Mouse (Mus musculus): Measurements from ENCODE around the gene Grhl1. TPM values are rescaled to one million over a fixed set of nuclear protein-coding genes. Genes with fewer than 3 reads are reported as not detected.
A peak's percentile ranks its signal among the peaks of the same experiment; 100 is the strongest.
"Not testable (repeated sequence)": the region's sequence is repeated elsewhere in the genome, so short reads cannot be mapped to it uniquely, and the experiment has no call there.

Gene Grhl1
- under 1 TPM; 0.32 to 0.87 (median 0.75) TPM for total RNA-seq (2022)

DNA sequence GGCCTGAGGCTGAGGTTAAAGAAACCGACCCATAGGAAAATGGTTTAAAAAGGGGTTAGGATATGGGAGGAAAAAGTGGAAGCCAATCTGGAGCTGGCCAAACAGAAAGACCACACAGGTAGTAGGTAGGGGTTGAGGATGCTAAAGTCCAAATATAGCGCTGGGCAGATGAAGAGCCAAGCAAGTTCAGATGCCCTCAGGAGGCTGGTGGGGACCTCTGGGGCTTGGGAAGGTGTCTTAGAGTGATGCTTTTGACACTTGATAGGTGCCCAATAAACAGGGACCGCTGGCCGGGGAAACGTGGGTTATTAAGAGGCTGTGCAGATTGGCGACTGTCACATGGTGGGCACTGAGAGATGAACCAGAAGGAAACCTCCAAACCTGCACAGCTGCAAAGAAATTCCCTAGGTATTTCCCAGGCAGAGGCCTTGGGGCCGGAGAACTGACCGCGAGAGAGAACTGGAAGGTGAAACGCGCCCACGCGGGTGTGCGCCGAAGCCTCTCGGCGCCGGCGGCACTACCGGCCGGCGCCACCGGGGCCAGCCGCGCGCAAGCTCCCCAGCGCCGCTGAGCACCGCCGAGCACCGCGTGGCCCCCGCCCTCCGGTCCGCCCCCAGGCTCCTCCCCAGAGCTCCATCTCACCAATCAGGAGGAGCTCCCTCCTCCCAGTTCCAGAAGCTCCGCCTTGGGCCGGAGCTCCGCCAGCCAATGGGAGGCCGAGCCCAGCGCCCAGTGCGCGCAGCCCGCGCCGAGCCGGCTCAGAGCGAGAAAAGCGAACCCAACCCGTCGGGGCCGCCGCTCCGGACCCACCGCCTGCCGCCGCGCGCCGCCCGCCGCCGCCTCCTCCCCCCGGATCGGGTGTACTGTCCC lies at the start of gene Grhl1:
Gene Grhl1, plus strand, starts transcription at position 761 of the 870 bp plus-strand sequence.
- peak; percentile 93 for DNase-seq (ENCODE audit: low spot score)

DNA sequence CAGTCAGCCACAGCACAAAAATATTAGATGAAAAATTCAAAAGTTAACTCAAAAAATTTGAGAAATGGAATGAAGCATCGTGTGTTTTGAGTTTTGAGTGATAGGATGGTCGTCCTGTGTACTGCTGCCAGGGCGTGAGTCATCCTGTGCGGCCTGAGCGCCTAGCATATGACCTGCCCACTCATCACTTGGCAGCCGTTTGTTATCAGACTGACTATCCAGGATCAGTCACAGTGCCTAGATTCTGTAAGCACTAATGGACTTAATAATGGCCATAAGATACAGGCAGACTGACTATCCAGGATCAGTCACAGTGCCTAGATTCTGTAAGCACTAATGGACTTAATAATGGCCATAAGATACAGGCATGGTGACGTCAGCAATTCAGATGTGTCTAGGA lies 47.0 kb upstream of the Grhl1 start:
- not testable (repeated sequence) for DNase-seq (ENCODE audit: low spot score)

DNA sequence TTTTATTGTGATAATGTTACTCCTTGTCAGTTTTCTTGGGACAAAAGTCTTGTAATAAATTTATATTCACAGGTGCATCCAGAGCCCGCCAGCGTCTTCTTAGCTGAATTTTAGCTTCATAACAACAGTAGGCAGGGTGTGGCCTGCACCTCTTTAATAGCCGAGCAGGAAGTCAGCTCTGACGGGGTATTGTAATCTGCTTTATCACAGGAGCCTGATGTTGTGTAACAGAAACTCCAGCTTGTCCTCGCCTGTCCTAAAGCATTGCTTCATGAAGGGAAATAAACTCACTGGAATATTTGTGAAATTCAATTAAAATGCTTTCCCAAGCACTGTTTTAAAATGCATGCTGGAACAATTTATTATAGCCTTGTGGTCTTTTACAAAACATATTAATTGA lies 35.7 kb upstream of the Grhl1 start:
- DNase-seq (ENCODE audit: low spot score) = peak; percentile 13

DNA sequence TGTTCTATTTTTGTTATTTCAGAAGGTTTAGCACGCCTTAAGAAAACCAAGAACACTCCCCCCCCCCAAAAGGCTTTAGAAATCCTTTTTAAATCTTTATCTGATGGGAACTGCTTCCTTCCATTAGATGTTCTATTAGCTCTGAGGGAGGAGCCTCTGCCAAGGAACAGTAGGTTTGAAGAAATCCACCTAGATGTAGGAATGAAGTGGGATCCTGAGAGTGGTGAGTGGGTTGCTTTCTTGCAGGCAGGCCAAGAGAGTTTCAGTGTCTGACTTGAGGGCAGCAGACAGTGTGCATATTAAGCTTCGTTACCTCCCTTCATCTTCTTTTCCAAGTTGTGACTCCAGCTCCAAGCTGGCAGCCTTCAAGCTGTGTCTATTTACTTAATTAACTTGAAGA lies 34.9 kb upstream of the Grhl1 start:
- DNase-seq (ENCODE audit: low spot score) = no peak

DNA sequence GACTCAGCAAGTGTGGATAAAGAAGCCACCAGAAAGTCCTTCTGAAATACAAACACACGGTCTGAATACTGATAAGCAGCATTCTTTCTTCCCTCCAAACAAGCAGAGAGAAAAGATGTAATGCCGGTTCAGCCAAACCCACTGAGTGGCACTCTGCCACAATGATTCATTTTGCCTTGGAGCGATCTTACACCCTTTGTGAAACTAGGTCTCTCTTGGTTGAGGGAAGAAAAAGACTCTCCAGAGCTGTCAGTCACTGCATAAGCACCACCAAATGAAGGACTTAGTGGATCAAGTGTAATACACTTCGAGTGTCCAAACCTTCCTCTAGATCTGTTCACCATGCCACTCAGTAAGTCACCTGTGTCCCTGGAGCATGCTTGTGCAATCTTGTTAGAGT lies 34.1 kb upstream of the Grhl1 start:
- DNase-seq (ENCODE audit: low spot score) = peak; percentile 4

DNA sequence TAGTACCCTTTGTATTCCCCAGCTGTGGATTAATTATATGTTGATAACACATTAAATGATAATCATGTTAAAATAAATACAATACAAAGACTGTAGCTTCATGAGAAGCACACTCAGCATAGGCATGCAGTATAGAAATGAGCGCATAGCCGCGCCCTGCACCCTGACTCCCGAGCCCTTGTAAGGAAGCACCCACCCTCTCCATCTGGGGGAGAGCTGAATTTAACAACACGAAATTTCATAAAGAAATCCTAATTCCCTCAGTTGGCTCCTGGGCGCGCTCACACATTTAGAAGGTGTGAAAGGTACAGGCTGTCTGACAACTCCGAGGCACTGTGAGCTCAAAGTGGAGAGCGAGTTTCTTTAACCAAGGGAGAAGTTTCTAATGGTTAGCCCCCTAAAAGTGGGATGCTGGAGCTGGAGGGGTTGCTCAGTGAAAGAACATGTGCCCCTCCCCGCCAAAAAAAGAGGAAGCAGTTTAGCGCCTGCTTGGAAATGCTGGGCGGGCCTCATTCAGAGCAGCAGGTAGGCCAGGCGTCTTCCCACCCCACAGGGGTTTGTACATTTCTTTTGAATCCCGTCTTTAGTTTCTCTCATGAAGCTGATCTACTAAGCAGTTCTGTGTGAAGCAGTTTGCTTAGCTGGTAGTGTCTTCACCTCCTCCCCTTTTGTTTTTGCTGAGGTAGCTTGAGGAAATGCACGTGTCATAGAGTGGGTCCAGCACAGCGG lies 30.5 kb upstream of the Grhl1 start:
- no peak for DNase-seq (ENCODE audit: low spot score)

DNA sequence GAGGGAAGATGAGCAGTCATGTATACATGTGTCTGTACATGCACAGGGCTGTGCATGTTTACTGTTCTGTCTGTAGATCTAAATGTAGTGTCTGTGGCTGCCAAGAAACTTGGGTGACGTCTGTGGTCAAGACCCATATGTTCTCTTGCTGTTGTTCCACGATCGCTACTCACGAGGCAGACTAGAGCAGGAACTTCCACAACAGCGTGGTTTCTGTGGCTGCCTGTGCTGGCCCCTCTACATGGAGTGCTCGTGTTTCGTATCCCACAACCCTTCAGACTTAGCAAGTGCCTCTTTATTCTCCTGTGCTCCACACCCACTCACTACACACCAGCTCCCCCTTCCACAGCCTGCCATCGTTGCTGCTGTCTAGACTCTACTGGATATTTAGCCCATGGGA lies 24.4 kb upstream of the Grhl1 start:
- DNase-seq (ENCODE audit: low spot score) = no peak

DNA sequence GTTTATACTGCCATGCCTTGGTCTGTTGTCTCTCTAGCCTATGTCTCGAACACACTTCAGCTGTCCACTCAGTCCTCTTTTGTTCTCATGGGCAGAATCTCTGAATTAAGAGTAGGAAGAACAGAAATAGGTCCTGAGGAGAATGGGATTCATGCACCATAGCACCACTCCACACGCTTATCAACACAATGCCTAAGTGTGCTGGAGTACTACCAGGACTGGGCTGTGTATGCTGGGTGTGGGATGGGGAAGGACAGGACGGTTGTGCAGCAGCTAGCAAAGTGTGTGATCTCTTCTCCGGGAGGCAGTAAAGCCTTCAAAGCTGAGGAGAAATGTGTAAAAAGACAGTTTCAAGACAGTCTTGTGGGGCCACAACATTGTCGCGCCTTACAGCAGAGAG lies 23.2 kb upstream of the Grhl1 start:
- DNase-seq (ENCODE audit: low spot score) = no peak

DNA sequence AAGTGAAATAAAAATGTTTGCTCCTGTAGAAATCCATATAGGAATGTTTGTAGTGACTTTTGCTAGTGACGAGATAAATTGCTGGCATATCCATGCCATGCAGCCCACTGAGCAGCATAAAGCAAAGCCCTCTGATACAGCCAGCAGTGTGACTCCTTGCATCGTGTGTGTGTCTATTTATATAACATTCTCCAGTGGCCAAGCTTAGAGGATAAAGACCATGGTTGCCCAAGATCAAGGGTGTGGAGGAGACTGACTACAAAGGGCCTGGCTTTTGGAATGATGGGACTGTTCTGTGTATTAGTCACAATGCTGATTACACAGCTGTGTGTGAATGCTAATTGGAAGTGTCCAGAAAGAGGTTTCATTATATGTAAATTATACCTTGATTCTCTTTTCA lies 19.6 kb upstream of the Grhl1 start:
- peak; percentile 19 for DNase-seq (ENCODE audit: low spot score)

DNA sequence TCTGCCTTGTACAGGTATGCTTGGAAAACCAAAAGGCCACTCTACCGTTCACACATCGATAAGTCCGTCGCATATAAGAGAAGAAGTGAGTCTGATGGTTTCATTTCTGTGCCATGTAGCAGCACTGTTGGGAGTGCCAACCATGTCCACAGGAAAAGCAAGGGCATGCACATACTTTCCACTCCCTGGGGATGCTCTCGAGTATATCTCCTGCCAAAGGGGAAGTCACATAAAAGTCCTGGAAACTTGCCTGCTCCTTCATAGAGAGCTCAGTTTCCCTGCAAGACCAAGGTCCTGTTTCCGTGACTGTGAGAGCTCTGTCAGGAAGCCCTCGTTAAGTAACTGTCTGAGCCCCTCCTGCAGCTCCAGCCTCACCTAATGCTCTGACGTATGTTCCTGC lies 16.1 kb upstream of the Grhl1 start:
- no peak for DNase-seq (ENCODE audit: low spot score)

DNA sequence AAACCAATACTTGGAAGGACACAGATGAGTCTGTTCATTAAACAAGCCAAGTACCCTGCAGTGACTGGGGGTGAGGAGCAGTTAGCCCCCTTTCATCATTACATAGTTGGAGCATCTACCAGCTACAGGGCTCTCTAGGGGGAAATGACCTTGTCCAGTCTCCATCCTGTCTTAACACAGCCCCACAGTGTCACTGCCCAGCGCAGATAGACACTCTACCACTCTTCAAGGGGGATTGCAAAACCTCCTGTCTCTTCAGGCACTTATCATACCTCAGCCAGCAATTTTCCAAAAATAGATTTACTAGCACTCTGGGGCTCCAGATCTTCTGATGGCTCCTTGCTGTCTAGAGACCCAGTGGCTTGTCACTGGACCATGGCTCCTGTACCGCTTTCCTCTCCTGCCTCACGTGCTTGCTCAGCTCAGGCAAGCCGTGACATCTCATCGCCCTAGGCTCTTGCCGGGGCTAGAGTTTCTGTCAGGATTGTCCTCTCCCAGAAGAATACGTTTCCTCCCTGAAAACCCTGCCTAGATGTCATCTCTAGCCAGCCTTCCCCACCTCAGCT lies 8.6 kb upstream of the Grhl1 start:
- no peak for DNase-seq (ENCODE audit: low spot score)

DNA sequence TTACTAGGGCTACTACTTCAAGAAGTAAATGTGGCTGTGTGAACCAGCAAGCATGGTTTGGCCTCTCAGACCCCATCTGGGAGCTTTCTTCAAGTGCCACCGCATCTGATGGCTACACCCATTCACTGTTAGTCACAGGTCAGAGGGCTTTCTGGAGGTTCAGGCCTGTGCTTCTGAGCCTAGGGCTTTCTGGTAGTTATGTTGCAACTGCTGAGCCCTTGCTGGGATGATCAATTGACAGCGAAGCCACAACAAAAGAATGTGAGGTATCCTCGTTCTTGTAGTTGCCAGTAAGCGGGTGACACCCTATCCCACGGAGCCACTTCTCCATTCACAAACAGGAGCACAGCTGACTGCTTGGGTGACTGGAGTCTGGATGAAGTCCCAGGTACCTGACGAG lies 6.8 kb upstream of the Grhl1 start:
- DNase-seq (ENCODE audit: low spot score) = no peak

DNA sequence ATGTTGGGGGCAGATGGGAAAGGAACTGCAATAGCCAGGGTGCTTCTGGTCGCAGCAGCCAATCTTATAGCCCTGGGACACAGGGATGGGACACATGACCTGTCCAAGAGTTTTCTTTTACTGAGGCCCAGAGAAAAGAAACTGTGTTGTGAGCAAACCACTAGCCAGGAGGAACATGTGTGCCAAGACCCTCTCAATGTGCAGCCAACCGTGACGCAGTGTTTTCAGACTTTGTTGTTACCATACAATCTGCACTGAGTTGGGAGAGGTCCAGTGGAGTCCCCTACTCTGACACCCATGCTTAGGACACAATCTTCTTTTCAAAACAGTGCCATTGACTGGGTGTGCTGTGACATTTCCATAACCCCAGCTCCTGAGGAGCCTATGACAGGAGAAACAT lies 4.5 kb upstream of the Grhl1 start:
- no peak for DNase-seq (ENCODE audit: low spot score)

DNA sequence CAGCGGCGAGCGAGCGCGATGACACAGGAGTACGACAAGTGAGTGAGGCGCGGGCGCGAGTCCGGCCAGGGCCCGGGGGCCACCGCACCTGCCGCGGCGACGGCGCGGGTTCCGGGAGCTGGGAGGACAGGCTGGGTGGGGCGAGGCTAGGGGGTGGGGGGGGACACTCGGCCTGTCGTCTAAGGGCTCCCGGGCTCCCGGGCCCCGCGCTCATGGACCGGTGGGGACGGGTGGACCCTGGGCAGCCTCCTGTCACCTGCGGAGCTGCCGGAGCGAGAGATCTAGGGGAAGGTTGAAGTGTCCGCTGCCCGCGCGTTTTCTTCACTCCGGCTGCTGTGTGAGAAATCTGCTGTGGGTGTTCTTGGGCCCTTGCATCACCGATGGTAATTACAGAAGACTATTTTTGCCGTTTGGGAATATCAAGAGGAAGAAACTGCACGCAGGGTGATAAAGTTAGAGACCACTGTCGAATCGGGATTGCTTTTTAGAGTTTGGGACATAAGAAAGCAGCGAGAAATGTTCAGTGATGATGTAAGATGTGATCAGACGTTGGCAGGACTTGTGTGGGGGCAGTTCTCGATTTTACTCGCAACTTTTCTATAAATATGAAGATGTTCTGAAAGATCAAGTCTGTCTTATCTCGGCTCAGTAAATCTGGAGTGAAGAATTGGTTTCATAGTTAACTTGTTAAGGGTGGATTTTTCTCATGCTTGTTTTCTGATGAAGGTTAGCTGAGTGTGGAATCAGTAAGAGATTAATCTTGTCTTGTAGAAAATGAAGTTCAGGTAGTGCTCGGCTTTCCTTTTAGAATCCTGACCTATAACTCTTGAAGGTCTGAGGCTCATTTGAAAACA lies 565 bp downstream of the Grhl1 start:
- no peak for DNase-seq (ENCODE audit: low spot score)

DNA sequence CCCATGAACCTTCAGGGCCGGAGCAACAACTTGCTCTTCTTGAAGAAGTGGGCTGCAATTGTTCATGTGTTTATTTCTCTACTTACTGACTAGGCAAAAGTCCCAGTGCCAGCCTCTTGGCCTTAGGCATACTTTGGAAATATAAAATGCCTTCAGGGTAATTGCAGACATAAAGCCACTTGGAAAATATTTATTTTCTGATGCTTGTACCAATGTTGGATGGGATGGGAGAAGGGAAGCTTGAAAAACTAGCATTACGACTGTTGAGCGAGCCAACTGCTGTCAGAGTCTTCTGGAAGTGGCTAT lies 1.1 kb downstream of the Grhl1 start:
- no peak for DNase-seq (ENCODE audit: low spot score)

DNA sequence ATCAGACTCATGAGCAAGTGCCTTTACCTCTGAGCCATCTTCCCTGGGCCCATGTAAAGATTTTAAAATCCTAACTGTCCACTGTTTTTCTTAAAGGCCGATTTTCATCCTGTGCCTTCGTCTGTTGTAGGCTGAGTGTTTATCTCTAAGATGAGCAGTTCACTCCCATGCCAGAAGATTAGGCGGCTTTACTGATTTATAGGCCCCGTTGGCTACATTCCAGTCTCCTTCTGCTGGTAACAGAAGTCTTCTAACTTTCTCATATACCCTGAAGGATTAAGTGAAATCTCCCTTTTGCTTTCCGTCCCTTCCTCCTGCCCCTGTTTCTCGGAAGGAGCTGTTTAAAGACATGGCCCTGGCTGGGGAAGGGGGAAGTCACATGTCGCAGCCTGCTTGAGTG lies 2.8 kb downstream of the Grhl1 start:
- no peak for DNase-seq (ENCODE audit: low spot score)

DNA sequence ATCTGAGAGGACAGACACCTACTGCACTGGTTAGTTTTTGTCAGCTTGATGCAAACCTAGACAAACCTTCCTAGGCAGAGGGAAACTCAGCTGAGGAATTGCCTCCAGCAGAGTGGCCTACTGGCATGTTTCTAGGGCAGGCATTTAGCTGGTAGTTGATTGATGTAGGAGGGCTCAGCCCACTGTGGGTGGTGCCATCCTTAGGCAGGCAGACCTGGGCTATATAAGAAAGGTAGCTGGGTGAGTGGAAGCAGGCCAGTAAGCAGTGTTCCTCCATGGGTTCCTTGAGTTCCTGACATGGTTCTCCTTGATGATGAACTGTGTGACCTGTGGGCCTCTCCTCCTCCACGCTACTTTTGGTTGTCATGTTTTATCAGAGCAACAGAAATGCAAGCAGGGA lies 8.4 kb downstream of the Grhl1 start:
- no peak for DNase-seq (ENCODE audit: low spot score)

DNA sequence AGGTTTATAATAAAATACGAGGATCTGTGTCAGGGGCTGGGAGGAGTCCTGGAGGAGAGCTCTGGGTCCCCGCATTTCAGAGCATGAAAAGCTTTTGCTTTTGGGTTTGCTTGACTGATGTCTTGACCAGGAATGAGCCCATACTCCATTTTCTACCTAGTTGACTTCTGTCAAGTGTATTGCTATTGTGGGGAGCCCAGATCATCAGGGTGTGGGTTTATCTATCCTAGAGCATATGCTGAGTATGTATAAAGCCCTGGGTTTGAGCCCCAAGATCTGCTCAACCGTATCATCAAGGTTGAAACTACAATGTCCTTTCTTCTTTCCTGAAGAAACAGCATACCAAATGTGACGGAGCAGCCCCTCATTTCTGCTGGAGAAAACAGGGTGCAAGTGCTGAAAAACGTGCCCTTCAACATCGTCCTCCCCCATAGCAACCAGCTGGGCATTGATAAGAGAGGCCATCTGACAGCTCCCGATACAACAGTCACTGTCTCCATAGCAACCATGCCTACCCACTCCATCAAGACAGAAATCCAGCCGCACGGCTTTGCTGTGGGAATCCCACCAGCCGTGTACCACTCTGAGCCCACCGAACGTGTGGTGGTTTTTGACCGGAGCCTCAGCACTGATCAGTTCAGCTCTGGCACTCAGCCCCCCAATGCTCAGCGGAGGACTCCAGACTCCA lies 9.1 kb downstream of the Grhl1 start:
- no peak for DNase-seq (ENCODE audit: low spot score)

DNA sequence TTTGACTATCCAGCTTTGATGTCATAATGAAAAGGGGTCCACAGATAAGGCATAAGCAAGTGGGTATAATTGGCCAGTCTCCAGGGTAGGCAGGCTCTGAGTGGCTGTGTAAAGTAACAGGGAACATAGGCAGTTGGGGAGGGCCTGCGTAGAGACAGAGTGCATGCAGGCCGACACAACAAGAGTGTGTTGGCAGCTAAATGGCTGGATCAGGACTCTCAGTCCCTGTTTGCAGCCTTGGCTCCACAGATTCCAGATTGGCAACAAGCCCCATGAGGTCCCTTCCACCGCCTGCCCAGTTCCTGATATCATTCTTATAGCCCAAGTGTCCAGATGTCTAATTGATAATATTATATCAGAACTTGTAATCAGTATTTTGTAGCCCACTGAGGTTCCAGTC lies 11.6 kb downstream of the Grhl1 start:
- DNase-seq (ENCODE audit: low spot score) = peak; percentile 29

DNA sequence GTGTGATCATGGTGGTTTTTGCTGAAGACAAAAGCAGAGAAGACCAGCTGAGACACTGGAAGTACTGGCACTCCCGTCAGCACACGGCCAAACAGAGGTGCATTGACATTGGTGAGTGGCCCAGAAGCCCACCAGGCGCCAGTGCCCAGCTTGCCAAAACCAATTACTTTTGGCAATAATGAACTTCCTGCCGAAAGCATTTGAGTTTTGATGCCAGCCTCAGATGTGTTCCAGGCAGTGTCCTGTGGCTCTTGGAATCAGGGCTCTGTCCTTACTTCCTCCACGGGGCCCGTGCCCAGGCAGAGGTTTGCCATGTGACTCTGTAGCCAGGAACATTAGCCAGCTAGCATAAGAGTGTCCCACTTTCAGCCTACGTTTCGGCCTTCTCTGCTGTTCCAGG lies 12.8 kb downstream of the Grhl1 start:
- DNase-seq (ENCODE audit: low spot score) = peak; percentile 36

DNA sequence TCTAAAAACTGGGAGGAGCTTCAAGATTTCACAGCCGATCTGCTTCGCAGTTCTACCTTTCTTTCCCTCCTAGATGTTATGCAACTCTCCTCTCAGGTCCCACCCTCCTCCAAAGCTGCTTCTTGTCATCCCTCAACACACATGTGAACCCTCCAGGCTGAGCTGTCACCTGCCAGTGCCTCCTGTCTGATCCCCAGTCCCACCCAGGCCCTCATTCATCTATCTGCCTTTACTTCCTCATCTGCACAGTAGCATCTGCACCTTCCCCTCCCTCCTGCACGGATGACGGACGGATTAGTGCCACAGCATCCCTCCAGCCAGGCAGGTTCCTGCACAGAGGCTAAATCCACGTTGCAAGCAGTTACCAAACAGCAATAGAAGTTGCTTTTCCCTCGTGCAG lies 14.1 kb downstream of the Grhl1 start:
- DNase-seq (ENCODE audit: low spot score) = no peak

DNA sequence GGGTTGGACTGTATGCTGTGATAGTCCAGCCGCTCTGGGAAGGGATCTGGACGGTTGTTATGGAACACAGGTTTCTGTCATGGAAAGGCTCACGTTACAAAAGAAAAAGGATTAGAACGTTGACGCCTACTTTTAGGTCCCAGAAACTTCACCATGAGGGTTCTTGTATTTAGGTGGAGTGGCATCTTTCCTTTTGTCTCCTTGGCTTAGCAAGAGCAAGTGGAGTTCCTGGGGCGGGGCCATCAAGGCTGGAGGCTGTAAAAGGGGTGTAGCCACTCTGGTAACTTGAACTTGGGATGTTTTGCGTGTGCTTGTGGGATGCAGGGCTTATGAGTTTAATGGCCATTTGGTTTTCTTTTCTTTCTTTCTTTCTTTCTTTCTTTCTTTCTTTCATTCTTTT lies 18.3 kb downstream of the Grhl1 start:
- no peak for DNase-seq (ENCODE audit: low spot score)
